Mouse (Mus musculus) myocyte (in vitro differentiated cells): ENCODE measurements around the gene Ifitm10.

Experiments used
- E2F4 ChIP-seq: IDR thresholded peaks from one replicate; pipeline ENCODE4 v1.6.1; 2011; ENCODE audit warnings: mild to moderate bottlenecking, control low read depth, moderate library complexity; ENCODE audit not compliant: insufficient read depth
- MAX ChIP-seq: IDR thresholded peaks from one replicate; pipeline ENCODE4 v1.6.1; 2011; ENCODE audit warnings: low read depth, mild to moderate bottlenecking, control low read depth
- POLR2A ChIP-seq: IDR thresholded peaks from one replicate; pipeline ENCODE4 v1.6.1; 2011; ENCODE audit warnings: low read depth, mild to moderate bottlenecking, control low read depth, moderate library complexity; ENCODE audit not compliant: insufficient read length
- SRF ChIP-seq: IDR thresholded peaks from one replicate; pipeline ENCODE4 v1.6.1; 2011; ENCODE audit warnings: low read depth; ENCODE audit not compliant: control insufficient read depth, insufficient read length

DNA sequence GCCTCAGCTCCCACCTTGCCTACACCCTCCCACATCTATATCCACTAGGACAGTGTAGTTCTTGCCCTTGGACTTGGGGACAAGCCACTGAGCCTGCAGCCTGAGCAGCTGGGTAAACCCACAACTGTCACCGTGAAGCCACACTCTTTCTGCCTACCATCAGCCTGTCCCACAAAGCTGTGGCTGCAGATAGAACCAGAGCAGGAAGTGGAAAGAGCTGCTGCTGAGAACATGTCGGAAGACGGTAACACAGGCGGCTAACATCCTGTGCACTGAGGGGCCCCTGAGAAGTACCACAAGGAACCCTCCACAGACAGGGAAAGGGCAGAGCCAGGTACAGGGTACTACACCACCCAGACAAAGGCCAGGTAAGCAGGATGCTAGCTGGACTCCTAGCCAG lies 7.6 kb upstream of the Ifitm10 start:
- no peak for TF ChIP-seq E2F4
- no peak for TF ChIP-seq SRF
- no peak for TF ChIP-seq POLR2A
- no peak for TF ChIP-seq MAX
